Mouse (Mus musculus) heart, adult 2 months (tissue): ENCODE data around the gene Pxn.

Experiments used
- CTCF ChIP-seq: fragments of 200-600 bp; IDR thresholded peaks from 2 replicates; pipeline ENCODE4 v1.8.1; 2022; ENCODE audit warnings: antibody characterized with exemption, mild to moderate bottlenecking, moderate library complexity
- POLR2A ChIP-seq: fragments of 200-500 bp; IDR thresholded peaks from 2 replicates; pipeline ENCODE4 v1.6.1; 2011; ENCODE audit warnings: mild to moderate bottlenecking, low read depth, low read length, control low read depth; ENCODE audit not compliant: insufficient read depth

DNA sequence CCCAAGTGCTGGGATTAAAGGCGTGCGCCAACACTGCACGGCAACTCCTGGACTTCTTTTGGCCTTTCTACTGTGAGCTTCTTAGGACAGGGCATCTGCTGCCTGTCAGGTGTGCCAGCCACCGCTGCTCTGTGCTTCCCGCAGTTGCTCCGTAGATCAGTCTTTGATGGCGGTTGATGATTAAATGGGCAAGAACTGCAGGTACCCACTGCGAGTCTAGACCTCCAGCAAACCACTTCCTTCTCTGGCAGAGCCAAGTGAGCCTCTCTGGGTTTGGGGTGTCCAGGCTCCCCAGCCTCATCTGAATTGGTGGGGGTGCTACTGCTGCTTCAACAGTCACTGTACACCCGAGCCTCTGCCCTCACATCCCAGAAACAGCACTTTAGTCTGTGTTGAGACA is 11.0 kb downstream of the Pxn start:
- TF ChIP-seq POLR2A (no peak), CTCF (no peak)
